Mouse (Mus musculus): ENCODE measurements around the gene Smcr8. TPM values are rescaled to one million over a fixed set of nuclear protein-coding genes. Genes with fewer than 3 reads are reported as not detected.

The Smcr8 gene
- polyA plus RNA-seq (2014; fragmentation: Illumina TruSeq; extraction: RNeasy Lipid Tissue Mini Kit (QIAGEN cat#74804); ENCODE audit: insufficient read depth, low read depth, low replicate concordance): 5.0 TPM

GRCm38 (mm10) chr11:60776829-60777740 lies at the start of gene Smcr8, which contains the start of gene Top3a:
Gene Smcr8, plus strand, starts transcription at chr11:60777524.
Gene Top3a, minus strand, starts transcription at chr11:60777365.

GRCm38 (mm10) chr11:60728260-60728761 lies 49.0 kb upstream of the Smcr8 start, which contains the start of gene Mief2:
Gene Mief2, plus strand, starts transcription at chr11:60728398.

DNA sequence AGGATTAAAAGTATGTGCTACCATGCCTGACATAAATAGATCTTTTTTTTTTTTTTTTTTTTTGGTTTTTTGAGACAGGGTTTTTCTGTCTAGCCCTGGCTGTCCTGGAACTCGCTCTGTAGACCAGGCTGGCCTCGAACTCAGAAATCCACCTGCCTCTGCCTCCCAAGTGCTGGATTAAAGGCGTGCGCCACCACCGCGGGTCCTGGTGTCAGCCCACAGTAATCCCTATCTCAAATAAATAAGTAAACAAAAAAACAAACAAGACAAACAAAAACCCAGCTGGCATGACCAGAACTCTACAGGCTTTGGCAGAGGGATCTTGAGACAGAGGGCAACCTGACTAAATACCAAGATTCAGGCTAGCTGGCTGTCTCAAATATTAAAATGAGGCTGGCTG lies 34.3 kb downstream of the Smcr8 start, which contains the start of gene Shmt1:
Shmt1 (minus strand) TSS at position 101 of the 400 bp plus-strand sequence.

DNA sequence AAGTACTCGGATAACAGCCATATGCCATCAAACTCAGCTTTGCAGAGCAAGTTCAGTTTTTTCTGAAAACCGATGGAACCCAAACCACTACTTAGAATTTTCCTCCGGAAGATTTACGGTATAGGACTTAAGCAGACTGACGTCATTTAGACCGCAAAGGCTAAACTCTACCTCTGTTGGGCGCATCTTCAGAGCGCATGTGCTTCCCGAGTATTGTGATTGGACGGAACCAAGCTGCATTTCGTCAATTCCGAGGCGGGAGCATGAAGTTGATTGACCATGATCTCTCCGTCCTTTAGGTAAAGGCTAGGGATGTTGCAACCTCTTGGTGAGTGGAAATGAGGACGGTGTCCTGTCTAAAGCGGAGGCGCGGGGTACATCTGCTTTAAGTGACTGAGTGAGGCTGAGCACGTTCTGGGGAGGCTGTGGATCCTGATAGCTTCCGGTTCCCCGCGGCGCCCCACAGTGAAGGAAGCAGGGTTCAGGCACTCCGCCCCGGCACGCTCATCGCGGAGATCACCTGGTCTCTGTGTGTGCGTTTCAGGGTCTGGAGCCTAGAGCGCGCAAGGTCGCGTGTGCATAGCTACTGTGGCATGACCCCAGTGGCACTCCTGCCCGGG lies 53.2 kb downstream of the Smcr8 start, which contains the start of gene Dhrs7b:
Dhrs7b (plus strand) TSS at position 199 of the 620 bp plus-strand sequence.

Other genes starting within 250 kb of the Smcr8 start
- gene Alkbh5, start 241.1 kb upstream of the Smcr8 start, polyA plus RNA-seq (2014; fragmentation: Illumina TruSeq; extraction: RNeasy Lipid Tissue Mini Kit (QIAGEN cat#74804); ENCODE audit: insufficient read depth, low read depth, low replicate concordance): 21.0 TPM
- 11.3 TPM for gene Llgl1, start 77.8 kb upstream of the Smcr8 start, polyA plus RNA-seq (2014; fragmentation: Illumina TruSeq; extraction: RNeasy Lipid Tissue Mini Kit (QIAGEN cat#74804); ENCODE audit: insufficient read depth, low read depth, low replicate concordance)
- gene Flii, start 50.3 kb upstream of the Smcr8 start, polyA plus RNA-seq (2014; fragmentation: Illumina TruSeq; extraction: RNeasy Lipid Tissue Mini Kit (QIAGEN cat#74804); ENCODE audit: insufficient read depth, low read depth, low replicate concordance): 80.3 TPM
- 10.3 TPM for gene Mief2, start 49.1 kb upstream of the Smcr8 start, polyA plus RNA-seq (2014; fragmentation: Illumina TruSeq; extraction: RNeasy Lipid Tissue Mini Kit (QIAGEN cat#74804); ENCODE audit: insufficient read depth, low read depth, low replicate concordance)
- gene Top3a, start 159 bp upstream of the Smcr8 start, polyA plus RNA-seq (2014; fragmentation: Illumina TruSeq; extraction: RNeasy Lipid Tissue Mini Kit (QIAGEN cat#74804); ENCODE audit: insufficient read depth, low read depth, low replicate concordance): 3.6 TPM
- 5.8 TPM for gene Shmt1, start 34.2 kb downstream of the Smcr8 start, polyA plus RNA-seq (2014; fragmentation: Illumina TruSeq; extraction: RNeasy Lipid Tissue Mini Kit (QIAGEN cat#74804); ENCODE audit: insufficient read depth, low read depth, low replicate concordance)
- 23.8 TPM for gene Dhrs7b, start 53.1 kb downstream of the Smcr8 start, polyA plus RNA-seq (2014; fragmentation: Illumina TruSeq; extraction: RNeasy Lipid Tissue Mini Kit (QIAGEN cat#74804); ENCODE audit: insufficient read depth, low read depth, low replicate concordance)
- gene Tmem11, start 101.7 kb downstream of the Smcr8 start, polyA plus RNA-seq (2014; fragmentation: Illumina TruSeq; extraction: RNeasy Lipid Tissue Mini Kit (QIAGEN cat#74804); ENCODE audit: insufficient read depth, low read depth, low replicate concordance): 30.1 TPM
- gene Natd1, start 137.2 kb downstream of the Smcr8 start, polyA plus RNA-seq (2014; fragmentation: Illumina TruSeq; extraction: RNeasy Lipid Tissue Mini Kit (QIAGEN cat#74804); ENCODE audit: insufficient read depth, low read depth, low replicate concordance): 7.1 TPM
- gene Map2k3, start 154.5 kb downstream of the Smcr8 start, polyA plus RNA-seq (2014; fragmentation: Illumina TruSeq; extraction: RNeasy Lipid Tissue Mini Kit (QIAGEN cat#74804); ENCODE audit: insufficient read depth, low read depth, low replicate concordance): 50.3 TPM
- gene Kcnj12, start 245.0 kb downstream of the Smcr8 start, polyA plus RNA-seq (2014; fragmentation: Illumina TruSeq; extraction: RNeasy Lipid Tissue Mini Kit (QIAGEN cat#74804); ENCODE audit: insufficient read depth, low read depth, low replicate concordance): 1.0 TPM